Comparison of ENCODE assay signal across 18 mouse cellular contexts in genomic region chr11:115634109-115634508, GRCm38 (mm10). TPM values are rescaled to one million over a fixed set of nuclear protein-coding genes. Genes with fewer than 3 reads are reported as not detected.
A peak's percentile ranks its signal among the peaks of the same experiment; 100 is the strongest.
DNase-seq lines count a peak whose midpoint lies in the region; ATAC-seq and TF ChIP-seq lines count a peak whose summit lies in the region.
"Had no signal": no experiment of that assay in that cellular context is flagged by ENCODE, and none has a peak within 500 bp of the region (broad histone marks: within the 10 kb centered on the region; RNA-seq: fewer than 3 reads in every experiment).

No protein-coding gene starts in this region.

- no peaks in the 10 kb centered on the region for H3K36me3 ChIP-seq in kidney, postnatal 0 days (ENCODE audit: insufficient read depth, low read length)
- no peaks in the 10 kb centered on the region for H3K36me3 ChIP-seq in spleen, adult 2 months (ENCODE audit: control insufficient read depth, insufficient read depth, low read length)
- H3K36me3 ChIP-seq: G1E; heart, embryonic 15.5 days; hindbrain, embryonic 10.5 days; midbrain, embryonic 10.5 days; stomach, embryonic 15.5 days had no signal

- H3K9me3 ChIP-seq in kidney, postnatal 0 days (replicated peaks; ENCODE audit: low read length) = no peaks in the 10 kb centered on the region
- H3K9me3 ChIP-seq: forebrain, embryonic 13.5 days; G1E; heart, embryonic 15.5 days; hindbrain, embryonic 10.5 days; midbrain, embryonic 10.5 days; stomach, embryonic 15.5 days had no signal

- TF ChIP-seq POLR2A in spleen, adult 2 months (IDR thresholded peaks at IDR 0.05; ENCODE audit: low read depth, low read length) = no peak

- H3K4me2 ChIP-seq in kidney, postnatal 0 days (ENCODE audit: low read length) = no peak overlapping the region
- H3K4me2 ChIP-seq: forebrain, embryonic 13.5 days; heart, embryonic 15.5 days; lung, embryonic 14.5 days; stomach, embryonic 15.5 days had no signal

- H3K27ac ChIP-seq in kidney, postnatal 0 days = no peak overlapping the region
- peak overlapping the region; percentile 66 for H3K27ac ChIP-seq in spleen, adult 2 months (ENCODE audit: insufficient read depth, low read length)
- 0 out of 2 replicates have a peak overlapping the region, but pooled peaks have one; percentile 8 for H3K27ac ChIP-seq in brown adipose tissue, adult 24 weeks (replicated peaks; ENCODE audit: low read depth, low read length)
- H3K27ac ChIP-seq: forebrain, embryonic 13.5 days; heart, embryonic 15.5 days; hindbrain, embryonic 10.5 days; midbrain, embryonic 10.5 days; stomach, embryonic 15.5 days had no signal

- DNase-seq in kidney, postnatal 0 days (ENCODE audit: low spot score) = peak; percentile 68
- no peak for DNase-seq in kidney, adult 9 months
- no peak for DNase-seq in spleen, adult 2 months (ENCODE audit: low read depth in 1 of 2, low spot score in 2 of 2)
- DNase-seq in spleen, postnatal 4 days (ENCODE audit: low spot score in 2 of 2) = no peak
- no peak for DNase-seq in right cerebral cortex, postnatal 36 days (ENCODE audit: low spot score in 2 of 2)
- no peak for DNase-seq in heart, adult 8-10 months (ENCODE audit: low spot score)
- DNase-seq: adrenal gland, adult 2 months; cerebellum, adult 18-20 months; liver; lung, embryonic 14.5 days had no signal

- 64% methylated on average over 4 of the region's 4 CpGs for WGBS in kidney, postnatal 0 days
- WGBS in spleen, adult 2 months = 77% methylated on average over 4 of the region's 4 CpGs

- no peaks in the 10 kb centered on the region for H3K4me1 ChIP-seq in kidney, postnatal 0 days (replicated peaks; ENCODE audit: insufficient read depth, low read length)
- H3K4me1 ChIP-seq in spleen, adult 2 months (ENCODE audit: control insufficient read depth, insufficient read depth, insufficient read length) = peaks cover 36% of the 10 kb centered on the region
- H3K4me1 ChIP-seq in brown adipose tissue, adult 24 weeks (ENCODE audit: control insufficient read depth, insufficient read depth, insufficient read length, low read length) = no peaks in the 10 kb centered on the region
- H3K4me1 ChIP-seq: forebrain, embryonic 13.5 days had no signal

- H3K4me3 ChIP-seq in kidney, postnatal 0 days (replicated peaks; ENCODE audit: low read depth, low read length) = no peak overlapping the region
- no peak overlapping the region for H3K4me3 ChIP-seq in spleen, adult 2 months (ENCODE audit: extremely low read depth, insufficient read depth, insufficient read length)
- H3K4me3 ChIP-seq in brown adipose tissue, adult 24 weeks (ENCODE audit: insufficient read depth, low read depth, low read length) = no peak overlapping the region
- H3K4me3 ChIP-seq: forebrain, embryonic 13.5 days; heart, embryonic 15.5 days; hindbrain, embryonic 10.5 days; midbrain, embryonic 10.5 days; stomach, embryonic 15.5 days had no signal

- ATAC-seq in kidney, postnatal 0 days (replicated peaks; ENCODE audit: low FRiP score, low read depth) = no peak
- ATAC-seq in megakaryocyte-erythroid progenitor cell, adult 5-6 weeks (replicated peaks; ENCODE audit: low FRiP score, low TSS enrichment, poor library complexity, severe bottlenecking) = no peak
- ATAC-seq: forebrain, embryonic 13.5 days had no signal

- H3K9ac ChIP-seq in kidney, postnatal 0 days (ENCODE audit: low read depth, low read length) = no peak overlapping the region
- H3K9ac ChIP-seq: forebrain, embryonic 13.5 days; heart, embryonic 15.5 days; lung, embryonic 14.5 days; stomach, embryonic 15.5 days had no signal

- no peak for TF ChIP-seq CTCF in kidney, postnatal 0 days (IDR thresholded peaks at IDR 0.05; ENCODE audit: low read depth)
- TF ChIP-seq CTCF in spleen, adult 2 months (IDR thresholded peaks at IDR 0.05; ENCODE audit: extremely low read depth, insufficient read depth, insufficient read length, insufficient replicate concordance) = no peak

- H3K27me3 ChIP-seq in kidney, postnatal 0 days (ENCODE audit: insufficient read depth, low read length) = no peaks in the 10 kb centered on the region
- H3K27me3 ChIP-seq in spleen, adult 2 months (ENCODE audit: control insufficient read depth, insufficient read depth, low read length) = no peaks in the 10 kb centered on the region
- H3K27me3 ChIP-seq: forebrain, embryonic 13.5 days; heart, embryonic 15.5 days; stomach, embryonic 15.5 days had no signal

RNA-seq across cellular contexts. Expression of gene Slc25a19, which starts 6.0 kb away (rescaled TPM):
- polyA plus RNA-seq in kidney, postnatal 0 days (2015; fragmentation: Nextera tagmentation; extraction: Ambion mirVana) = 49.7 and 57.9 TPM in 2 replicates
- polyA plus RNA-seq in spleen, adult 2 months (2012; rRNA removed) = 64.0 and 82.0 TPM in 2 replicates
- polyA plus RNA-seq in brown adipose tissue, adult 24 weeks (2012; ENCODE audit: insufficient read depth, insufficient read length, missing spikeins) = 392 and 520 TPM in 2 replicates
- total RNA-seq in megakaryocyte-erythroid progenitor cell, adult 5-6 weeks (2014; fragmentation: Nextera tagmentation) = 20.5 and 32.1 TPM in 2 replicates
- total RNA-seq in megakaryocyte-erythroid progenitor cell, adult 5-6 weeks (2017) = 14.2 and 19.6 TPM in 2 replicates
- total RNA-seq in heart, adult 8-10 months (2022) = 10 to 100 TPM; 31.4 to 40.9 (median 34.9) TPM

RNA-seq across cellular contexts. Expression of gene Mif4gd, which starts 21.3 kb away (rescaled TPM):
- polyA plus RNA-seq in kidney, postnatal 0 days (2015; fragmentation: Nextera tagmentation; extraction: Ambion mirVana) = 57.3 and 61.6 TPM in 2 replicates
- polyA plus RNA-seq in spleen, adult 2 months (2012; rRNA removed) = 175 and 210 TPM in 2 replicates
- 120 and 127 TPM in 2 replicates for polyA plus RNA-seq in brown adipose tissue, adult 24 weeks (2012; ENCODE audit: insufficient read depth, insufficient read length, missing spikeins)
- total RNA-seq in megakaryocyte-erythroid progenitor cell, adult 5-6 weeks (2014; fragmentation: Nextera tagmentation) = 54.6 and 55.4 TPM in 2 replicates
- 29.3 and 45.4 TPM in 2 replicates for total RNA-seq in megakaryocyte-erythroid progenitor cell, adult 5-6 weeks (2017)
- total RNA-seq in heart, adult 8-10 months (2022) = 10 to 100 TPM; 40.8 to 52.0 (median 45.0) TPM

RNA-seq across cellular contexts. Expression of gene Gga3, which starts 30.3 kb away (rescaled TPM):
- polyA plus RNA-seq in kidney, postnatal 0 days (2015; fragmentation: Nextera tagmentation; extraction: Ambion mirVana) = 10.8 and 11.1 TPM in 2 replicates
- polyA plus RNA-seq in spleen, adult 2 months (2012; rRNA removed) = 39.4 and 40.9 TPM in 2 replicates
- polyA plus RNA-seq in brown adipose tissue, adult 24 weeks (2012; ENCODE audit: insufficient read depth, insufficient read length, missing spikeins) = 4.2 and 6.5 TPM in 2 replicates
- total RNA-seq in megakaryocyte-erythroid progenitor cell, adult 5-6 weeks (2014; fragmentation: Nextera tagmentation) = 53.5 and 69.9 TPM in 2 replicates
- 21.6 and 67.6 TPM in 2 replicates for total RNA-seq in megakaryocyte-erythroid progenitor cell, adult 5-6 weeks (2017)
- total RNA-seq in heart, adult 8-10 months (2022) = 10 to 100 TPM; 13.0 to 19.0 (median 15.8) TPM

RNA-seq across cellular contexts. Expression of gene Mrps7, which starts 30.4 kb away (rescaled TPM):
- 92.9 and 93.7 TPM in 2 replicates for polyA plus RNA-seq in kidney, postnatal 0 days (2015; fragmentation: Nextera tagmentation; extraction: Ambion mirVana)
- polyA plus RNA-seq in spleen, adult 2 months (2012; rRNA removed) = 10.6 and 13.6 TPM in 2 replicates
- polyA plus RNA-seq in brown adipose tissue, adult 24 weeks (2012; ENCODE audit: insufficient read depth, insufficient read length, missing spikeins) = 106 and 138 TPM in 2 replicates
- total RNA-seq in megakaryocyte-erythroid progenitor cell, adult 5-6 weeks (2014; fragmentation: Nextera tagmentation) = 55.7 and 76.8 TPM in 2 replicates
- total RNA-seq in megakaryocyte-erythroid progenitor cell, adult 5-6 weeks (2017) = 40.5 and 67.1 TPM in 2 replicates
- 100 to 1,000 TPM in 1 of 4 experiments, 10 to 100 TPM in 3; 80.5 to 101 (median 85.0) TPM for total RNA-seq in heart, adult 8-10 months (2022)
